Mouse (Mus musculus): ENCODE measurements around the gene Lrrc74a. TPM values are rescaled to one million over a fixed set of nuclear protein-coding genes. Genes with fewer than 3 reads are reported as not detected.

Lrrc74a gene
- not detected in 2 replicates for polyA plus RNA-seq (2015; fragmentation: Nextera tagmentation; extraction: Ambion mirVana)

GRCm38 (mm10) chr12:86734319-86734810 lies at the start of gene Lrrc74a:
Gene Lrrc74a, plus strand, starts transcription at chr12:86734369.
- no peaks in the 10 kb centered on the region for H3K9me3 ChIP-seq
- no peak within 1 kb of the TSS for H3K9ac ChIP-seq (replicated peaks)
- no peaks in the 10 kb centered on the region for H3K4me1 ChIP-seq
- no peak within 1 kb of the TSS for H3K4me2 ChIP-seq (replicated peaks)
- H3K36me3 ChIP-seq = no peaks in the 10 kb centered on the region
- no peak within 1 kb of the TSS for H3K27ac ChIP-seq (replicated peaks)
- no peak within 1 kb of the TSS for H3K4me3 ChIP-seq
- 88% methylated on average over 8 of the region's 8 CpGs for WGBS
- H3K27me3 ChIP-seq = no peaks in the 10 kb centered on the region
- ATAC-seq (replicated peaks) = no peak

- Histone ChIP-seq H3K27me3 (no peaks in the 10 kb centered on the region), H3K4me2 (replicated peaks) (no peak overlapping the region), H3K4me1 (peaks cover 50% of the 10 kb centered on the region), H3K4me3 (no peak overlapping the region), H3K36me3 (peaks cover 37% of the 10 kb centered on the region), H3K27ac (replicated peaks) (peak overlapping the region; percentile 47; the same call in 1 of the 2 replicates), H3K9ac (replicated peaks) (no peak overlapping the region), H3K9me3 (no peaks in the 10 kb centered on the region)
- 0 out of 2 replicates have a peak, but pooled peaks have one; percentile 4 for ATAC-seq (replicated peaks)
- 67% methylated on average over 9 of the region's 9 CpGs for WGBS
Observed at GRCm38 (mm10) chr12:86685275-86685674, 48.9 kb upstream of the Lrrc74a start.

- no peak overlapping the region for H3K4me3 ChIP-seq
- 58% methylated on average over 13 of the region's 13 CpGs for WGBS
- H3K4me1 ChIP-seq = peaks cover 42% of the 10 kb centered on the region
- H3K27ac ChIP-seq (replicated peaks) = no peak overlapping the region
- no peak overlapping the region for H3K9ac ChIP-seq (replicated peaks)
- H3K4me2 ChIP-seq (replicated peaks) = no peak overlapping the region
- ATAC-seq (replicated peaks) = no peak
- H3K27me3 ChIP-seq = no peaks in the 10 kb centered on the region
- no peaks in the 10 kb centered on the region for H3K9me3 ChIP-seq
- H3K36me3 ChIP-seq = peaks cover 51% of the 10 kb centered on the region
Observed at GRCm38 (mm10) chr12:86686551-86687330, 47.4 kb upstream of the Lrrc74a start.

- Histone ChIP-seq H3K27me3 (no peaks in the 10 kb centered on the region), H3K9ac (replicated peaks) (no peak overlapping the region), H3K4me2 (replicated peaks) (no peak overlapping the region), H3K9me3 (no peaks in the 10 kb centered on the region), H3K27ac (replicated peaks) (0 out of 2 replicates have a peak overlapping the region, but pooled peaks have one; percentile 7), H3K36me3 (peaks cover 57% of the 10 kb centered on the region), H3K4me3 (no peak overlapping the region), H3K4me1 (peaks cover 34% of the 10 kb centered on the region)
- 90% methylated on average over 4 of the region's 4 CpGs for WGBS
- ATAC-seq (replicated peaks) = no peak
Observed at GRCm38 (mm10) chr12:86687445-86687955, 46.7 kb upstream of the Lrrc74a start.

- no peak overlapping the region for H3K9ac ChIP-seq (replicated peaks)
- peaks cover 29% of the 10 kb centered on the region for H3K4me1 ChIP-seq
- peaks cover 58% of the 10 kb centered on the region for H3K36me3 ChIP-seq
- H3K4me3 ChIP-seq = no peak overlapping the region
- H3K27me3 ChIP-seq = no peaks in the 10 kb centered on the region
- 81% methylated on average over 4 of the region's 4 CpGs for WGBS
- H3K9me3 ChIP-seq = no peaks in the 10 kb centered on the region
- H3K4me2 ChIP-seq (replicated peaks) = no peak overlapping the region
- 0 out of 2 replicates have a peak overlapping the region, but pooled peaks have one; percentile 7 for H3K27ac ChIP-seq (replicated peaks)
- no peak for ATAC-seq (replicated peaks)
Observed at GRCm38 (mm10) chr12:86687971-86688573, 46.1 kb upstream of the Lrrc74a start.

- Histone ChIP-seq H3K4me2 (replicated peaks) (no peak overlapping the region), H3K9ac (replicated peaks) (no peak overlapping the region), H3K27ac (replicated peaks) (no peak overlapping the region), H3K27me3 (no peaks in the 10 kb centered on the region), H3K9me3 (no peaks in the 10 kb centered on the region), H3K4me3 (no peak overlapping the region), H3K4me1 (peaks cover 20% of the 10 kb centered on the region), H3K36me3 (peaks cover 60% of the 10 kb centered on the region)
- 96% methylated on average over 27 of the region's 27 CpGs for WGBS
- ATAC-seq (replicated peaks) = no peak
Observed at GRCm38 (mm10) chr12:86688917-86689316, 45.3 kb upstream of the Lrrc74a start.

- Histone ChIP-seq H3K9ac (replicated peaks) (no peak overlapping the region), H3K36me3 (peaks cover 78% of the 10 kb centered on the region), H3K4me2 (replicated peaks) (no peak overlapping the region), H3K9me3 (no peaks in the 10 kb centered on the region), H3K4me1 (peaks cover 8% of the 10 kb centered on the region), H3K4me3 (no peak overlapping the region), H3K27me3 (no peaks in the 10 kb centered on the region), H3K27ac (replicated peaks) (no peak overlapping the region)
- ATAC-seq (replicated peaks) = no peak
- 75% methylated on average over 12 of the region's 12 CpGs for WGBS
Observed at GRCm38 (mm10) chr12:86690700-86691485, 43.3 kb upstream of the Lrrc74a start.

GRCm38 (mm10) chr12:86692471-86693356 lies 41.5 kb upstream of the Lrrc74a start:
- no peak for ATAC-seq (replicated peaks)
- H3K4me3 ChIP-seq = no peak overlapping the region
- H3K36me3 ChIP-seq = peaks cover 81% of the 10 kb centered on the region
- H3K27ac ChIP-seq (replicated peaks) = no peak overlapping the region
- H3K9me3 ChIP-seq = no peaks in the 10 kb centered on the region
- H3K9ac ChIP-seq (replicated peaks) = no peak overlapping the region
- no peaks in the 10 kb centered on the region for H3K4me1 ChIP-seq
- H3K27me3 ChIP-seq = no peaks in the 10 kb centered on the region
- WGBS = 72% methylated on average over 5 of the region's 5 CpGs
- no peak overlapping the region for H3K4me2 ChIP-seq (replicated peaks)

- Histone ChIP-seq H3K4me3 (no peak overlapping the region), H3K27ac (replicated peaks) (no peak overlapping the region), H3K4me1 (no peaks in the 10 kb centered on the region), H3K36me3 (peaks cover 78% of the 10 kb centered on the region), H3K27me3 (no peaks in the 10 kb centered on the region), H3K4me2 (replicated peaks) (no peak overlapping the region), H3K9ac (replicated peaks) (no peak overlapping the region), H3K9me3 (no peaks in the 10 kb centered on the region)
- no peak for ATAC-seq (replicated peaks)
Observed at GRCm38 (mm10) chr12:86693389-86693788, 40.8 kb upstream of the Lrrc74a start.

- H3K27ac ChIP-seq (replicated peaks) = no peak overlapping the region
- no peak overlapping the region for H3K9ac ChIP-seq (replicated peaks)
- no peaks in the 10 kb centered on the region for H3K9me3 ChIP-seq
- no peak overlapping the region for H3K4me3 ChIP-seq
- no peaks in the 10 kb centered on the region for H3K27me3 ChIP-seq
- peaks cover 6% of the 10 kb centered on the region for H3K4me1 ChIP-seq
- ATAC-seq (replicated peaks) = no peak
- WGBS = 100% methylated on average over 1 of the region's 1 CpGs
- H3K4me2 ChIP-seq (replicated peaks) = no peak overlapping the region
- H3K36me3 ChIP-seq = peaks cover 69% of the 10 kb centered on the region
Observed at GRCm38 (mm10) chr12:86694441-86694840, 39.7 kb upstream of the Lrrc74a start.

GRCm38 (mm10) chr12:86697996-86698395 lies 36.2 kb upstream of the Lrrc74a start:
- H3K4me2 ChIP-seq (replicated peaks) = no peak overlapping the region
- H3K9me3 ChIP-seq = no peaks in the 10 kb centered on the region
- 68% methylated on average over 2 of the region's 2 CpGs for WGBS
- peaks cover 22% of the 10 kb centered on the region for H3K4me1 ChIP-seq
- H3K27me3 ChIP-seq = no peaks in the 10 kb centered on the region
- no peak overlapping the region for H3K4me3 ChIP-seq
- no peak overlapping the region for H3K9ac ChIP-seq (replicated peaks)
- H3K27ac ChIP-seq (replicated peaks) = peak overlapping the region; percentile 92
- peaks cover 40% of the 10 kb centered on the region for H3K36me3 ChIP-seq
- ATAC-seq (replicated peaks) = no peak

Data from forebrain, embryonic 15.5 days (tissue).